Mouse (Mus musculus) embryonic fibroblast, embryonic 13.5 days (primary cell): Measurements from ENCODE around the gene Poc5.

Source experiments
- CTCF ChIP-seq: IDR thresholded peaks from 2 replicates; pipeline ENCODE4 v1.5.1; 2011; ENCODE audit warnings: mild to moderate bottlenecking, control low read depth, low read length, moderate library complexity, borderline replicate concordance; ENCODE audit not compliant: insufficient read depth
- POLR2A ChIP-seq: IDR thresholded peaks from 2 replicates; pipeline ENCODE4 v1.6.1; 2011; ENCODE audit warnings: low read depth, mild to moderate bottlenecking, control low read depth, low read length, moderate library complexity

DNA sequence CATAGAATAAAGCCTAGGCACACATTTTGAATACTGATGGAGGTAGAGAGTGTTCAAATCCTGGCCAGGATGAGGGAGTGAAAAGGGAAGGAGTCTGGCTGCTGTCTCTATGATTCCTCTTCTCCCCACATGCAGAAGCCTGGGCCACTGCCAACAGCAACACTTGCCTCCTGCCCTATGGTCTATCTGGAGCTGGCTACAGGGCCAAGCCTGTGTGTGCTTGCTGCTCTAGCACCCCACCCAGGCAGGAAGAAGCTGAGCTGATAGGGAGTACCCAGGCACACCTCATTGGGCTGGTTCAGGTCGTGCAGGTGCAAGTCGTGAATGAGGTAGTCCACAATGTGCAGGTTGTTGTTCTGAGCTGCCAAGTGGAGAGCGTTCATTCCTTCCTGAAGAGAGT is 66.2 kb downstream of the Poc5 start:
- TF ChIP-seq POLR2A, result no peak
- TF ChIP-seq CTCF, result no peak
